Mouse (Mus musculus): ENCODE data around the gene Vps72. TPM values are rescaled to one million over a fixed set of nuclear protein-coding genes. Genes with fewer than 3 reads are reported as not detected.

Gene Vps72
- polyA plus RNA-seq, 1 experiment from 2014 or later = 235 TPM

DNA sequence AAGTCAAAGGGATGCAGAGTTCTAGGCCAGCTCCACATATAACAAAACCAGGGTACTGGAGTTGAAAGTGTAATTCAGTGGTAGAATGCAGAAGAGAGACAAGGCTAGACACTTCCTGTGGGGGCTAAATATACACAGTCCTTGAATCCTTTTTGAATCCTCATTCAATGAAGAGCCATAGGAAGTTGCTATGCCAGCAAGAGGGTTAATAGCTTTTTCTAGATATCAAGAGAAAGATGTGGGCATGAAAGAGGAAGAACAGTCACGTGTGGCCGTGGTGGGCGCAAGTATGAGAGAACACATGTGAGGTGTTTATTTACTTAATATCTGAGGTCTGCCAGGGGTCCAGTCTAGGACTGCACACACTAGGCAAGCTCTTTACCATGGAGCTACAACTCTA lies 25.5 kb downstream of the Vps72 start:
- Histone ChIP-seq H3K36me3 (ENCODE audit: control insufficient read depth, insufficient read depth, low read length) (peaks cover 24% of the 10 kb centered on the region), H3K27me3 (replicated peaks; ENCODE audit: control insufficient read depth, insufficient read depth, low read length) (no peaks in the 10 kb centered on the region), H3K9me3 (replicated peaks; ENCODE audit: control insufficient read depth, low read length) (no peaks in the 10 kb centered on the region), H3K9ac (ENCODE audit: low read length) (no peak overlapping the region), H3K27ac (ENCODE audit: low read depth, low read length) (no peak overlapping the region), H3K4me3 (ENCODE audit: low read depth, low read length) (no peak overlapping the region), H3K4me2 (ENCODE audit: low read length) (no peak overlapping the region), H3K4me1 (ENCODE audit: control insufficient read depth, insufficient read depth, low read length) (peaks cover 11% of the 10 kb centered on the region)
- no peak for ATAC-seq
- no peak for DNase-seq (ENCODE audit: low spot score)
- 87% methylated on average over 3 of the region's 3 CpGs for WGBS

DNA sequence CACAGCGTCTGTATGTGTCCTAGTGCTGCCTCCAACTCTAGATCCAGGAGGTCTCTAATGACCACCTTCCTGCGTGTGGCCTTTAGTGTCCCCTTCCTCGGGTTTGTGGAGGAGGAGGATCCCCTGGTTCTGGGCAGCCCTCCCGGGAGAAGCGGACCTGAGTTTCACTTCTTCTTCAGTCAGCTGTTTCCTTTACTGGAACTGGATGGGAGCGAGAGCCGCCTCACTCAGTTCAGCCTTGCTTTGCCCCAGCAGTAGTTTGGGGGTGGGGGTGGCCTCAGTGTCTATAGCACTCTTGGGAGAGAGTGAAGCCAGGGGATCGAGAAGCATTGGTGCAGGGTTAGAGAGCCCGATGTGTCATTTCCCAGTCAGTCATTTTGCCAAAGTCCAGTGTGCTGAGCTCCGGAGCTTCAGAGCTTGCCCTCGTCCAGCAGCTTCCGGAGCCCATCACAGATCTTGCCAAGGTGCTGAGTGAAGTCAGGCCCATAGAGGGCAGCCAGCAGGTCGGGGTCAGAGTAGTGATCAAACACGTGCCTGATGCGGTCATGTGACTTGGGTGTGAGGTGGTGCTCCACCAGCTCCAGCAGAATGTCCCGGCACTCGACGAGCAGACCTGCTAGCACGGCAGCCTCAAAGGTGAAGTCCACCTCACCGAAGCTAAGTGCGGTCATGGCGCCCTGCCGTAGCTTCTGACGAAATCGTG lies 28.9 kb downstream of the Vps72 start:
- ATAC-seq (no peak), DNase-seq (ENCODE audit: low spot score) (no peak)
- H3K9me3 ChIP-seq (replicated peaks; ENCODE audit: control insufficient read depth, low read length) = no peaks in the 10 kb centered on the region
- no peak overlapping the region for H3K9ac ChIP-seq (ENCODE audit: low read length)
- no peak overlapping the region for H3K27ac ChIP-seq (ENCODE audit: low read depth, low read length)
- WGBS = 82% methylated on average over 25 of the region's 25 CpGs
- 0 out of 2 replicates have a peak, but pooled peaks cover 5% of the 10 kb centered on the region for H3K4me1 ChIP-seq (ENCODE audit: control insufficient read depth, insufficient read depth, low read length)
- no peak overlapping the region for H3K4me3 ChIP-seq (ENCODE audit: low read depth, low read length)
- no peaks in the 10 kb centered on the region for H3K27me3 ChIP-seq (replicated peaks; ENCODE audit: control insufficient read depth, insufficient read depth, low read length)
- H3K36me3 ChIP-seq (ENCODE audit: control insufficient read depth, insufficient read depth, low read length) = peaks cover 19% of the 10 kb centered on the region
- no peak overlapping the region for H3K4me2 ChIP-seq (ENCODE audit: low read length)

DNA sequence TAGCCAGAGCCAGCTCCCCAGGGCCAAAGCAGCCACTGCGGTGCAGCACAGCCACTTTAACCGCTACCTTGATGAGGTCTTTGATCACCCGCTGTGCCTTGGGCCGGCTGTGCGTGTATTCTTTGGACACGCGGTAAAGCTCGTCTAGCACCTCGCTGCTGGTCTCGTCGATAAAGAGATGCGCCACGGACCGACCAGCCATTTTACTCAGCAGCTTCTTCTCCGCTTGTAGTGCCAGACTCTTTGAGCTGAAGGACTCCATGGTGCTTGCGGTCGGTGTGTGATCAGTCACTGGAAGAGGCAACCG lies 29.4 kb downstream of the Vps72 start:
- Histone ChIP-seq H3K4me1 (ENCODE audit: control insufficient read depth, insufficient read depth, low read length) (0 out of 2 replicates have a peak, but pooled peaks cover 3% of the 10 kb centered on the region), H3K9me3 (replicated peaks; ENCODE audit: control insufficient read depth, low read length) (no peaks in the 10 kb centered on the region), H3K27ac (ENCODE audit: low read depth, low read length) (no peak overlapping the region), H3K36me3 (ENCODE audit: control insufficient read depth, insufficient read depth, low read length) (peaks cover 19% of the 10 kb centered on the region), H3K9ac (ENCODE audit: low read length) (no peak overlapping the region), H3K27me3 (replicated peaks; ENCODE audit: control insufficient read depth, insufficient read depth, low read length) (no peaks in the 10 kb centered on the region), H3K4me2 (ENCODE audit: low read length) (no peak overlapping the region), H3K4me3 (ENCODE audit: low read depth, low read length) (no peak overlapping the region)
- ATAC-seq = no peak
- 64% methylated on average over 18 of the region's 18 CpGs for WGBS
- DNase-seq (ENCODE audit: low spot score) = no peak

DNA sequence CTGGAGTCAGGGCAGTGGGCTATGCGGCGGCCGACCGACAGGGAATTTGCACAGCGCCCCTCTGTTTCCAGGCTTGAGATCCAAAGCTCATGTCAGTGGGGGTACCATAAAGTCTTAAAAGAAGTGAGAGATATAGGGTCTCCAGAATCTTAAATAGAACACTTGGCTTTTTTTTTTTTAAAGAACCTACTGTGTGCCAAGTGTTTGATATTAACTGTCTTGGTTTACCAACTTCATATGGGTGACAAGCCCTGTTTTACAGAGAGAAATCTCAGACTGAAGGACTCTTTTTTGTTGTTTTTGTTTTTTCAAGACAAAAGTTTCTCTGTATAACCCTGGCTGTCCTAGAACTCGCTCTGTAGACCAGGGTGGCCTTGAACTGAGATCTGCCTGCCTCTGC lies 30.0 kb downstream of the Vps72 start:
- Histone ChIP-seq H3K36me3 (ENCODE audit: control insufficient read depth, insufficient read depth, low read length) (peaks cover 19% of the 10 kb centered on the region), H3K27ac (ENCODE audit: low read depth, low read length) (no peak overlapping the region), H3K4me3 (ENCODE audit: low read depth, low read length) (no peak overlapping the region), H3K4me1 (ENCODE audit: control insufficient read depth, insufficient read depth, low read length) (no peaks in the 10 kb centered on the region), H3K9me3 (replicated peaks; ENCODE audit: control insufficient read depth, low read length) (no peaks in the 10 kb centered on the region), H3K27me3 (replicated peaks; ENCODE audit: control insufficient read depth, insufficient read depth, low read length) (no peaks in the 10 kb centered on the region), H3K4me2 (ENCODE audit: low read length) (no peak overlapping the region), H3K9ac (ENCODE audit: low read length) (no peak overlapping the region)
- 88% methylated on average over 6 of the region's 6 CpGs for WGBS
- ATAC-seq (no peak), DNase-seq (ENCODE audit: low spot score) (no peak)

DNA sequence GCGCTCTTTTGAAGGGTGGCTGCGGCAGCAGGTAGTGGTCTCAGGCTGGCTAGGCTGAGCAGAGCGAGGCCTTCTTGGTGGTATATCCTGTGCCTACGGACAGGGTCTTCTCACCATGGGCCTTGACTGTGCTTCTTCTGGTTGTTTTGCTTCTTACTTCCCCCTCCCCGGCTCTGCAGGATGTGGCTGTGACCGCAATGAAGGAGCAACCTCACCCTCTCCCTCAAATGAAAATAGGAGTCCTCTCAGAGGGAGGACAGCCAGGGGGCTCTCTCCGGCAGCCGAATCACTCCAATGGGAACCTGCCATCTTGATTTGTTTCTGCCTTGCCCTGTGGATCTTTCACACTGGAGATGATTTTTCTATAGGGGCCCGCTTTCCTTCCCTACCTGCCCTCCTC lies 30.7 kb downstream of the Vps72 start:
- H3K27me3 ChIP-seq (replicated peaks; ENCODE audit: control insufficient read depth, insufficient read depth, low read length) = no peaks in the 10 kb centered on the region
- H3K9me3 ChIP-seq (replicated peaks; ENCODE audit: control insufficient read depth, low read length) = no peaks in the 10 kb centered on the region
- no peak for ATAC-seq
- H3K9ac ChIP-seq (ENCODE audit: low read length) = no peak overlapping the region
- H3K27ac ChIP-seq (ENCODE audit: low read depth, low read length) = no peak overlapping the region
- H3K4me1 ChIP-seq (ENCODE audit: control insufficient read depth, insufficient read depth, low read length) = no peaks in the 10 kb centered on the region
- no peak overlapping the region for H3K4me2 ChIP-seq (ENCODE audit: low read length)
- WGBS = 97% methylated on average over 9 of the region's 9 CpGs
- DNase-seq (ENCODE audit: low spot score) = no peak
- H3K4me3 ChIP-seq (ENCODE audit: low read depth, low read length) = no peak overlapping the region
- peaks cover 19% of the 10 kb centered on the region for H3K36me3 ChIP-seq (ENCODE audit: control insufficient read depth, insufficient read depth, low read length)

DNA sequence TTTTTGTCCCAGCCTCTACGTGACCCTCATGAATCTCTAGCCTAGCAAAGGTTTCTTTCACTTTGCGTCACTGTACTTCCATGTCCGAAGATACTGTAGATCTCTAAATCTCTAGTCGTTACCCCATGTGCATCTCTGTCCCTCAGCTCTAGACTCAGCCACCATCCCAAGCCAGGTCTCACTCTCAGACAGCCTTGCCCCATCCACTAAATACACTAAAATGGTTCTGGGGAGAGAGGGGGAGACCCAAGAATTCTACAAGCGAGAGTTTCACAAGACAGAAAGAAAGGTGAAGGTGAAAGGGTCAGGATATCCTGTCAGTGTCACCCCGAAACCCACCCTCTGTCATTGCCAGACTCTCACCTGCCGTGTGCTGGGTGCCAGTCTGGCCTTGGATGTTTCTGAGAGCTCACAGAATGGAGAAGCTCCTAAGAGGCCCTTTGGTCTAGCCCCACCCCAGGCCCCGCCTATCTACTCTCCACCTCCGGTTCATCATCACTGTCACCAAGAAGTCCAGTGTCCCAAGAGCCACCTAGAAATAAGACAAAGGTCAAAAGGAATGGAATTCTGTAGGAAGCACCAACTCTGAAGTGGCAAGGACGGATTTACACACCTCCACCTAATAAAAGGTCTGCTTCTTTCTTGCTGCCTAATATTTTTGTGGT lies 31.3 kb downstream of the Vps72 start, which contains the start of gene Tnfaip8l2:
Gene Tnfaip8l2 (minus strand): TSS at position 409 of the 665 bp plus-strand sequence.
- Histone ChIP-seq H3K9me3 (replicated peaks; ENCODE audit: control insufficient read depth, low read length) (no peaks in the 10 kb centered on the region), H3K27ac (ENCODE audit: low read depth, low read length) (no peak within 1 kb of the TSS), H3K4me1 (ENCODE audit: control insufficient read depth, insufficient read depth, low read length) (no peaks in the 10 kb centered on the region), H3K36me3 (ENCODE audit: control insufficient read depth, insufficient read depth, low read length) (peaks cover 19% of the 10 kb centered on the region), H3K27me3 (replicated peaks; ENCODE audit: control insufficient read depth, insufficient read depth, low read length) (no peaks in the 10 kb centered on the region), H3K4me2 (ENCODE audit: low read length) (no peak within 1 kb of the TSS), H3K4me3 (ENCODE audit: low read depth, low read length) (no peak within 1 kb of the TSS), H3K9ac (ENCODE audit: low read length) (no peak within 1 kb of the TSS)
- DNase-seq (ENCODE audit: low spot score) (no peak), ATAC-seq (no peak)
- WGBS = 85% methylated on average over 10 of the region's 10 CpGs

DNA sequence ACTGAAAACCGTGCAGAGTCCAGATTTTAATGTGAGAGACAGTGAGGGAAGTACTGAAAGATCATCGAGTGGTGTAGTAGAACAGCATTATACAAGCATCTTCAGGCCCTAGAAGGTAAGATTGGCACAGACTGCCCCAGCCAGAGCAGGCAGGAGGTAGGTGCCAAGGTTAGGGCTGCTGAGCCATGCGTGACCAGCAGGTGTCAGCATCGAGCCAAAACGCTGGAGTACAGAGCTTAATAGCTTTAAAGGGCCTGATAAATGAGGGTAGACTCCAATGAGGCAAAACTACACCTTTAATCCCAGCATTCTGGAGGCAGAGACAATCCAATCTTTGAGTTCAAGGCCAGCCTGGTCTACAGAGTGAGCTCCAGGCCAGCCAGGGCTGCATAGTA lies 31.8 kb downstream of the Vps72 start:
- H3K36me3 ChIP-seq (ENCODE audit: control insufficient read depth, insufficient read depth, low read length) = peaks cover 19% of the 10 kb centered on the region
- H3K27ac ChIP-seq (ENCODE audit: low read depth, low read length) = no peak overlapping the region
- ATAC-seq (peak; percentile 85), DNase-seq (ENCODE audit: low spot score) (peak; percentile 86)
- H3K4me1 ChIP-seq (ENCODE audit: control insufficient read depth, insufficient read depth, low read length) = no peaks in the 10 kb centered on the region
- H3K4me2 ChIP-seq (ENCODE audit: low read length) = no peak overlapping the region
- no peaks in the 10 kb centered on the region for H3K27me3 ChIP-seq (replicated peaks; ENCODE audit: control insufficient read depth, insufficient read depth, low read length)
- 9% methylated on average over 5 of the region's 5 CpGs for WGBS
- H3K4me3 ChIP-seq (ENCODE audit: low read depth, low read length) = no peak overlapping the region
- H3K9me3 ChIP-seq (replicated peaks; ENCODE audit: control insufficient read depth, low read length) = no peaks in the 10 kb centered on the region
- H3K9ac ChIP-seq (ENCODE audit: low read length) = no peak overlapping the region

DNA sequence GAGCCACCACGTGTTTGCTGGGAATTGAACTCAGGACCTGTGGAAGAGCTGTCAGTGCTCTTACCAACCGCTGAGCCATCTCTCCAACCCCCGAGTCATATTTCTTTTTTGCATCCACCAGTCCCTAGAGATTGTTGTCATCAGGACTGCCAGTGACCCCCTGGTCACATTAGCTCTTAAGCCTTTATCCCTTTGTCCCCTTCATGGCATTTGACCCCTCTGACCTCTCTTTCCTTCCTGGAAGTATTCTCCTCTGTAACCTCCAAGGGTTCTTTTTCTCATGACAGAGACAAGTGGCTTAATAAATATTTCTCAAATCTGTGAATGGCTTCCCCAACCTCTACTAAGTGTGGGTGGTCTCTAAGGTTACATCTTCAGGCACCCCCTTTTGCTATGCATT lies 37.1 kb downstream of the Vps72 start:
- DNase-seq (ENCODE audit: low spot score) (no peak), ATAC-seq (no peak)
- no peaks in the 10 kb centered on the region for H3K27me3 ChIP-seq (replicated peaks; ENCODE audit: control insufficient read depth, insufficient read depth, low read length)
- H3K4me3 ChIP-seq (ENCODE audit: low read depth, low read length) = no peak overlapping the region
- WGBS = 57% methylated on average over 3 of the region's 3 CpGs
- H3K9me3 ChIP-seq (replicated peaks; ENCODE audit: control insufficient read depth, low read length) = no peaks in the 10 kb centered on the region
- no peak overlapping the region for H3K27ac ChIP-seq (ENCODE audit: low read depth, low read length)
- H3K36me3 ChIP-seq (ENCODE audit: control insufficient read depth, insufficient read depth, low read length) = no peaks in the 10 kb centered on the region
- H3K4me2 ChIP-seq (ENCODE audit: low read length) = no peak overlapping the region
- no peaks in the 10 kb centered on the region for H3K4me1 ChIP-seq (ENCODE audit: control insufficient read depth, insufficient read depth, low read length)
- H3K9ac ChIP-seq (ENCODE audit: low read length) = no peak overlapping the region

DNA sequence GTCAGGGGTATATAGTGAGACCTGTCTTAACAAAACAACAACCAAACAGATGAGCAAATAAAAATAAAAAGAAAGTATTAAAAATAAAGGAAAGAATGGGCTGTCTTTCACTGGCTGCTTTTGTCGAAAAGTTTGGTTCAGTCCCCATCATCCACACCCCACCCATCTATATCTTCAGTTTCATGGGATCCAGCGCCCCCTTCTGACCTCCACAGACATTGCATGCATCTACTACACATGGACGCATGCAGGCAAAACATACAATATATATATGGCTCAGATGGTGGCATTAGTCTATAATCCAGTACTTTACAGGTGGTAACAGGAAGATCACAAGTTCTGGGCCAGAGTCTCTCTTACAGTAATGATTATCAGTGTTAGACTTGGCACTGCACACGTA lies 43.1 kb downstream of the Vps72 start:
- H3K4me2 ChIP-seq (ENCODE audit: low read length) = no peak overlapping the region
- DNase-seq (ENCODE audit: low spot score) = no peak
- H3K9ac ChIP-seq (ENCODE audit: low read length) = no peak overlapping the region
- H3K9me3 ChIP-seq (replicated peaks; ENCODE audit: control insufficient read depth, low read length) = no peaks in the 10 kb centered on the region
- H3K27me3 ChIP-seq (replicated peaks; ENCODE audit: control insufficient read depth, insufficient read depth, low read length) = no peaks in the 10 kb centered on the region
- ATAC-seq = no peak
- H3K36me3 ChIP-seq (ENCODE audit: control insufficient read depth, insufficient read depth, low read length) = no peaks in the 10 kb centered on the region
- no peaks in the 10 kb centered on the region for H3K4me1 ChIP-seq (ENCODE audit: control insufficient read depth, insufficient read depth, low read length)
- WGBS = 49% methylated on average over 4 of the region's 4 CpGs
- no peak overlapping the region for H3K4me3 ChIP-seq (ENCODE audit: low read depth, low read length)
- H3K27ac ChIP-seq (ENCODE audit: low read depth, low read length) = no peak overlapping the region
